26 mouse cellular contexts compared by ENCODE assay signal in the genomic region with DNA sequence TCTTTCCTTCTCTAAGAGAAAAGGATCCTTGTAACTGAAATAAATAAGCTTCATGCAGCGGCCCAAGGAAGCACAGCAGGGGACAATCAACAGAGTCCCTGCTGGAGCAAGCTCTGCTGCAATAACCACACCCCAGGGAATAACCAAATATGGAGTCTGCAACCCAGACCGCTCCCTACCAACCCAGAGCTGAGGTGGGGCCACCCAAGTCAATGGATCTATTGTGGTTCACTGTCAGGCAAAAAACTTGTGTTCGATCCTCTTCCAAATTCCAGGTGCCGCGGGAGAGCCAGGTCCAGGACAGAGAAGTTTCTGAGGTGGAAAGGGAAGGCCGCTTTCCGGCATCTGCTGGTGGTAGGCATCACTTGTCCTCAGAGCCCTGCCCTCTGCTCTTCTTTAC.
DNase-seq lines count a peak whose midpoint lies in the region; ATAC-seq and TF ChIP-seq lines count a peak whose summit lies in the region.
"Had no signal": no experiment of that assay in that cellular context is flagged by ENCODE, and none has a peak within 500 bp of the region (broad histone marks: within the 10 kb centered on the region; RNA-seq: fewer than 3 reads in every experiment).

No protein-coding gene starts in this region.

- no peak for TF ChIP-seq EP300 in stomach, postnatal 0 days (optimal IDR thresholded peaks at IDR 0.05)

- peak; percentile 60 for DNase-seq in heart, embryonic 10.5 days (ENCODE audit: low spot score)
- DNase-seq in ES-CJ7 (ENCODE audit: low read depth, low spot score) (peak; percentile 25), R1 (ENCODE audit: low read depth, low spot score) (peak; percentile 51)
- peak; percentile 30 for DNase-seq in stomach, postnatal 0 days (ENCODE audit: low spot score)
- DNase-seq in urinary bladder, adult 18-20 months (ENCODE audit: low spot score in 2 of 2), result no peak
- DNase-seq: adrenal gland, adult 8-10 months; adrenal gland, postnatal 14 days; adrenal gland, postnatal 36 days; B cell, adult 2 months; cerebellum, adult 11-12 months; cerebellum, adult 2 months; cerebellum, adult 9-11 months; cerebellum, postnatal 14 days; cerebellum, postnatal 36 days; embryo, embryonic 11 days; forebrain, postnatal 0 days had no signal

- peaks cover 7% of the 10 kb centered on the region; the same call in 1 of the 2 replicates for H3K4me1 ChIP-seq in heart, embryonic 10.5 days
- no peaks in the 10 kb centered on the region; the same call in 1 of the 2 replicates for H3K4me1 ChIP-seq in heart, embryonic 12.5 days (replicated peaks)
- no peaks in the 10 kb centered on the region for H3K4me1 ChIP-seq in stomach, postnatal 0 days (replicated peaks; ENCODE audit: control insufficient read depth, insufficient read depth)
- H3K4me1 ChIP-seq: embryonic facial prominence, embryonic 15.5 days; forebrain, embryonic 13.5 days; forebrain, embryonic 15.5 days had no signal

- H3K36me3 ChIP-seq in heart, embryonic 10.5 days, result no peaks in the 10 kb centered on the region
- no peaks in the 10 kb centered on the region for H3K36me3 ChIP-seq in heart, embryonic 12.5 days
- no peaks in the 10 kb centered on the region for H3K36me3 ChIP-seq in stomach, postnatal 0 days (ENCODE audit: control insufficient read depth, insufficient read depth, low read length)
- H3K36me3 ChIP-seq: embryonic facial prominence, embryonic 13.5 days; embryonic facial prominence, embryonic 15.5 days; forebrain, embryonic 15.5 days; G1E had no signal

- no peak overlapping the region for H3K9ac ChIP-seq in heart, embryonic 12.5 days
- H3K9ac ChIP-seq in stomach, postnatal 0 days (ENCODE audit: low read length), result no peak overlapping the region
- H3K9ac ChIP-seq: embryonic facial prominence, embryonic 13.5 days; embryonic facial prominence, embryonic 15.5 days; forebrain, embryonic 13.5 days; forebrain, embryonic 15.5 days; forebrain, postnatal 0 days had no signal

- no peak overlapping the region for H3K4me2 ChIP-seq in heart, embryonic 12.5 days
- H3K4me2 ChIP-seq in stomach, postnatal 0 days (replicated peaks; ENCODE audit: low read depth), result no peak overlapping the region
- H3K4me2 ChIP-seq: embryonic facial prominence, embryonic 13.5 days; embryonic facial prominence, embryonic 15.5 days; forebrain, embryonic 13.5 days; forebrain, embryonic 15.5 days had no signal

- no peak for ATAC-seq in heart, embryonic 12.5 days (ENCODE audit: insufficient number of reproducible peaks, low FRiP score)
- peak; percentile 38; the same call in 1 of the 2 replicates for ATAC-seq in stomach, postnatal 0 days (ENCODE audit: low FRiP score, low TSS enrichment)
- no peak for ATAC-seq in erythroblast, adult 5-6 weeks (replicated peaks; ENCODE audit: low FRiP score, poor library complexity, severe bottlenecking)
- ATAC-seq: activated CD4-positive, CD25-positive, alpha-beta regulatory T cell, adult 4 months; CD4-positive, CD25-positive, alpha-beta regulatory T cell, adult 4 months; forebrain, embryonic 13.5 days; forebrain, embryonic 15.5 days; forebrain, postnatal 0 days; Patski had no signal

- TF ChIP-seq CTCF in stomach, postnatal 0 days (IDR thresholded peaks at IDR 0.05; ENCODE audit: low read depth), result no peak

- WGBS in heart, embryonic 10.5 days, result 46% methylated on average over 7 of the region's 7 CpGs
- 58% methylated on average over 7 of the region's 7 CpGs for WGBS in heart, embryonic 12.5 days
- WGBS in stomach, postnatal 0 days, result 51% methylated on average over 7 of the region's 7 CpGs

- no peak overlapping the region for H3K27ac ChIP-seq in heart, embryonic 10.5 days
- H3K27ac ChIP-seq in heart, embryonic 12.5 days (ENCODE audit: poor library complexity, severe bottlenecking), result no peak overlapping the region
- H3K27ac ChIP-seq in stomach, postnatal 0 days (replicated peaks), result no peak overlapping the region
- H3K27ac ChIP-seq: embryonic facial prominence, embryonic 13.5 days; embryonic facial prominence, embryonic 15.5 days; forebrain, embryonic 13.5 days; forebrain, embryonic 15.5 days had no signal

- no peaks in the 10 kb centered on the region for H3K27me3 ChIP-seq in heart, embryonic 10.5 days (ENCODE audit: insufficient read depth, poor library complexity, severe bottlenecking)
- H3K27me3 ChIP-seq in heart, embryonic 12.5 days (replicated peaks), result no peaks in the 10 kb centered on the region
- no peaks in the 10 kb centered on the region for H3K27me3 ChIP-seq in stomach, postnatal 0 days (ENCODE audit: control insufficient read depth, insufficient read depth, low read length)
- H3K27me3 ChIP-seq: embryonic facial prominence, embryonic 13.5 days; embryonic facial prominence, embryonic 15.5 days; forebrain, embryonic 13.5 days; forebrain, embryonic 15.5 days had no signal

- no peaks in the 10 kb centered on the region for H3K9me3 ChIP-seq in heart, embryonic 10.5 days
- H3K9me3 ChIP-seq in heart, embryonic 12.5 days (replicated peaks), result no peaks in the 10 kb centered on the region
- H3K9me3 ChIP-seq in stomach, postnatal 0 days (ENCODE audit: control insufficient read depth, low read length), result no peaks in the 10 kb centered on the region
- H3K9me3 ChIP-seq: embryonic facial prominence, embryonic 13.5 days; embryonic facial prominence, embryonic 15.5 days; forebrain, embryonic 13.5 days; forebrain, embryonic 15.5 days; G1E had no signal

- H3K4me3 ChIP-seq in heart, embryonic 10.5 days, result no peak overlapping the region
- H3K4me3 ChIP-seq in heart, embryonic 12.5 days, result no peak overlapping the region
- H3K4me3 ChIP-seq in stomach, postnatal 0 days (ENCODE audit: low read depth, low read length), result no peak overlapping the region
- H3K4me3 ChIP-seq: embryonic facial prominence, embryonic 13.5 days; embryonic facial prominence, embryonic 15.5 days; forebrain, embryonic 13.5 days; forebrain, embryonic 15.5 days had no signal

Comparison
In these comparisons a context has a peak if more than half of its experiments do, and no peak if none do; other contexts are left out.
1. DNase-seq: peak in heart, embryonic 10.5 days (single experiment), ES-CJ7 (single experiment), R1 (single experiment) and stomach, postnatal 0 days (single experiment); none in urinary bladder, adult 18-20 months (0 of 2).